Mouse (Mus musculus) olfactory bulb, adult 2 months (tissue): Measurements from ENCODE around the gene Tmem101.

Source experiments
- CTCF ChIP-seq: fragments of 200-500 bp; IDR thresholded peaks from 2 replicates; pipeline ENCODE4 v1.5.1; 2012; ENCODE audit warnings: low read depth, mild to moderate bottlenecking, low read length, moderate library complexity; ENCODE audit not compliant: insufficient read depth
- POLR2A ChIP-seq: fragments of 200-500 bp; IDR thresholded peaks from 2 replicates; pipeline ENCODE4 v1.6.1; 2012; ENCODE audit warnings: mild to moderate bottlenecking, low read depth, low read length, moderate library complexity; ENCODE audit not compliant: insufficient read depth

DNA sequence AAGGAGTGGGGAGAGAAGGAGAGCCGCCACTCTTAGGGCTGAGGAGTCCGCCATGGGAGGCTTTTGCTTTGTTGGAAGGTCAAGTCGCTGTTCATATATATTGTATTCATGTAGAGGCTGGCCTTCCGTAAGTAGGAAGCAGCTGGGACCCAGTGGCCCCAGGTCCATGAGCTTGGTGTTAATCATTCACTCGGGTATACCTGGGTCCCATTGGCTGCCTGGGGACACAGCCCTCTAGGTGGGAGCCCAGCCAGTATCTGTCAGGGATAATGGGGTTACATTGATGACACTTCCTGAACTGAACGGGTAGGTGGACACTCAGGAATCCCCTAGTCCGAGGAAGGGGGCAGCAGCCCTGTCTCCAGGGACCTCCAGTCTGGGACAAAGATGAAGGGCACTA, 13.8 kb downstream of the Tmem101 start:
- TF ChIP-seq CTCF = no peak
- TF ChIP-seq POLR2A = no peak
